Mouse (Mus musculus): ENCODE measurements at regions not wholly inside any gene's neighbourhood (a gene's known extent, or its start where the extent isn't known, plus 50 kb on each side); places are given as distances from the start of the nearest gene placed in this dataset.

- DNase-seq (ENCODE audit: low read depth, low spot score): peak; percentile 5
Measured at GRCm38 (mm10) chr8:88417307-88418095, 55.5 kb upstream of the Brd7 start.

GRCm38 (mm10) chr8:88423264-88423663 is 61.3 kb upstream of the Brd7 start:
- DNase-seq (ENCODE audit: low read depth, low spot score): no peak

GRCm38 (mm10) chr8:88428560-88428959 is 66.6 kb upstream of the Brd7 start:
- no peak for DNase-seq (ENCODE audit: low read depth, low spot score)

- no peak for DNase-seq (ENCODE audit: low read depth, low spot score)
Measured at GRCm38 (mm10) chr8:88431389-88431788, 69.4 kb upstream of the Brd7 start.

GRCm38 (mm10) chr8:88435686-88436085 is 73.7 kb upstream of the Brd7 start:
- DNase-seq (ENCODE audit: low read depth, low spot score): no peak

- no peak for DNase-seq (ENCODE audit: low read depth, low spot score)
Measured at GRCm38 (mm10) chr8:88440219-88440618, 78.2 kb upstream of the Brd7 start.

GRCm38 (mm10) chr8:88443397-88443796 is 77.8 kb upstream of the Nkd1 start:
- no peak for DNase-seq (ENCODE audit: low read depth, low spot score)

- DNase-seq (ENCODE audit: low read depth, low spot score): no peak
Measured at GRCm38 (mm10) chr8:88447406-88447805, 73.7 kb upstream of the Nkd1 start.

- no peak for DNase-seq (ENCODE audit: low read depth, low spot score)
Measured at GRCm38 (mm10) chr8:88447844-88448535, 73.2 kb upstream of the Nkd1 start.

- DNase-seq (ENCODE audit: low read depth, low spot score): no peak
Measured at GRCm38 (mm10) chr8:88449001-88449400, 72.2 kb upstream of the Nkd1 start.

GRCm38 (mm10) chr8:88449534-88449933 is 71.6 kb upstream of the Nkd1 start:
- no peak for DNase-seq (ENCODE audit: low read depth, low spot score)

- peak; percentile 25 for DNase-seq (ENCODE audit: low read depth, low spot score)
Measured at GRCm38 (mm10) chr8:88450864-88451657, 70.1 kb upstream of the Nkd1 start.

- DNase-seq (ENCODE audit: low read depth, low spot score): peak; percentile 30
Measured at GRCm38 (mm10) chr8:88451658-88452500, 69.3 kb upstream of the Nkd1 start.

GRCm38 (mm10) chr8:88452501-88452847 is 68.7 kb upstream of the Nkd1 start:
- no peak for DNase-seq (ENCODE audit: low read depth, low spot score)

- DNase-seq (ENCODE audit: low read depth, low spot score): peak; percentile 37
Measured at GRCm38 (mm10) chr8:88454048-88454696, 67.0 kb upstream of the Nkd1 start.

GRCm38 (mm10) chr8:88454906-88455305 is 66.2 kb upstream of the Nkd1 start:
- DNase-seq (ENCODE audit: low read depth, low spot score): peak; percentile 13

GRCm38 (mm10) chr8:88455434-88456020 is 65.6 kb upstream of the Nkd1 start:
- peak; percentile 37 for DNase-seq (ENCODE audit: low read depth, low spot score)

- DNase-seq (ENCODE audit: low read depth, low spot score): peak; percentile 25
Measured at GRCm38 (mm10) chr8:88459197-88459596, 62.0 kb upstream of the Nkd1 start.

GRCm38 (mm10) chr8:88467756-88468155 is 53.4 kb upstream of the Nkd1 start:
- peak; percentile 34 for DNase-seq (ENCODE audit: low read depth, low spot score)

- DNase-seq (ENCODE audit: low read depth, low spot score): no peak
Measured at GRCm38 (mm10) chr8:88470931-88471455, 50.2 kb upstream of the Nkd1 start.
